Mouse (Mus musculus) NIH3T3 (cell line): ENCODE results near the gene Mtr.

Source experiments
- DNase-seq: peaks from one replicate; pipeline ENCODE4 v3.0.0-alpha.2; 2012; ENCODE audit warnings: low read depth

Mtr gene

GRCm38 (mm10) chr13:12243991-12244390 is 13.9 kb downstream of the Mtr start:
- DNase-seq, result no peak

DNA sequence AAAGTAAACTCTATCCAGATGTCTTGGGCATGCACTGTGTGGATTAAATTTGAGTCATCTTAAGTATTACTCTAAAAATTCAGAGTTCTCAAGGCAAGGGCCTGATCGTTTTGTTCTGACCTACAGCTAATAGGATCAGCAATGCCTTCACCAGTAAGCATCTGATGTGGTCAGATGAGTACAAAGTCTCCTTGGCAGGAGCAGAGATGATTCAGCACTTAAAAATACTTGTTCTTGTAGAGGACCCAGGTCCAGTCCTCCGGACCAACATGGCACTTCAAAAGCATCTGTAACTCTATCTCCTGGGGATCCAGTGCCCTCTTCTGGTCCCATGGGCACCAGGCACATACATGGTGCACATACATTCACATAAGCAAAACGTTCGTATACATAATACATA is 25.8 kb downstream of the Mtr start:
- peak; percentile 72 for DNase-seq

GRCm38 (mm10) chr13:12228248-12228647 is 29.7 kb downstream of the Mtr start:
- no peak for DNase-seq

DNA sequence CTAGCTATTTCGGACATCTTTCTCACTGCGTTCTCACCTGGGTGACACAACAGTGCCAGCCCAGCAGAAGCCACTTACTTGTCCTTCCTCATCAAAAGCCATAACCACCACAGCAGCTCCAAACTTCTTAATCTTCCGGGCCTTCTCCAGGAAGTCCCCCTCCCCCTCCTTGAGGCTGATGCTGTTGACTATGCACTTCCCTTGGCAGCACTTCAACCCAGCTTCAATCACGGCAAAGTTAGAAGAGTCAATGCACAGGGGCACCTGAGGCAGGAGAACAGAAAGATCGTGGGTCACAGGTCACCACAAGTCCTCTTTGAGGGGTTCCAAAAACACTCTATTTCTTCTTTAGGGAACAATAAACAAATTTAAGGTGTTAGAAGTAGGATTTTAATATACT is 30.3 kb downstream of the Mtr start:
- no peak for DNase-seq

GRCm38 (mm10) chr13:12218603-12219002 is 39.3 kb downstream of the Mtr start:
- no peak for DNase-seq

GRCm38 (mm10) chr13:12214922-12215321 is 43.0 kb downstream of the Mtr start:
- no peak for DNase-seq

DNA sequence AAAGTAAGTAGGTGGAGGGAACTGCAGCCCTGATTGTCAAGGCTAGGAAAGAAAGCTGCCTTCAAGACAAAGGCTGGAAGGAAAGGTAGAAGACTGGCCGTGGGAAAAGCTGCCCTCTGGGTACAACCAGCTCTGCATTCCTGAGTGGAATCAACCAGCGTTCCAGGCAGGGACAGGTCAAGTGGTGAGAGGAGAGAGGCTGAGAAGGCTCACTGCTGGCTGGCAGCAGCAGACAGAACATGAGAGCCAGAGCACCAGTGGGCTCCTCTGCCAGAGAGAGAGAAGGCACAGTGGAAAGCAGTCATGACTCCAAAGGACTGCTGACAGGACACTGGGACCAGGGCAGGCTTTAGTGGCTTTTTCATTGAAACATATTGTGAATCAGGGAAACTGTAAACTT is 46.9 kb downstream of the Mtr start:
- no peak for DNase-seq

GRCm38 (mm10) chr13:12210023-12210762 is 47.7 kb downstream of the Mtr start:
- peak; percentile 81 for DNase-seq

DNA sequence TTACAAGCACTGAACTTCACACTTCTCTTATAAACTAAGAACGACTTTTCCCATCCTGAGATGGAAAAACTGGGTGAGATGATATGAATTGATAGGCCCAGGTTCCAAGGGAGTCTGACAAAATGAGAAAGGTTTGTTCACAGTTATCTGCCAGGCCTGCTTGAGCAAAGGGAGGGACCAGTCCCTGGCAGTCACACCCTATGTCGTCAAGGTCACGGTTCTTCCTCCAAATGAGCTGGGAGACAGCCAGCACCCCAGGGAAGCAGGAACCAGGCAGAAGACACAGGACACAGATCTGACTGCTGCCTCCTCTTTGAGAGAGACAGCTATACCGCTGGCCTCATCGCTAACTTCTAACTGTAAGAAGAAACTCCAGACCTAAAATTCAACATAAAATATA is 57.5 kb downstream of the Mtr start:
- DNase-seq, result no peak

- DNase-seq, result no peak
Observed at GRCm38 (mm10) chr13:12198486-12198885, 59.4 kb downstream of the Mtr start.

DNA sequence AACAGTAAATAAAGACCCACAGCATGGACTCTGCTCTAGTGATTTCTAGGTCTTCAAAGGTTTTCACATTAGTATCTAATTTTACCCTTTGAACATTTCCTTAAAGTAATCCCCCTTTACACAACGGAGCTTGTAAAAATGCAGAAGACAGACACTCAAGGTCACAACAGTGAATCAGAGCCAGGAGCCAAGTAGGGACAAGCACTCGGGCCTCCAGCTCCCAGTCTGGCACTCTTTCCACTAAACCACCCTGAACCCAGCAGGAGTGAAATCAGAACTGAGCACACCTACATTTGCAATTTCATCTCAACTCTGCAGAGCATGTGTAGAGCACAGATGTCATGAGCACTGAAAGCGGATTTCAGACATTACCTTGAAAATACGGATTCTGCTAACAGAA is 61.1 kb downstream of the Mtr start:
- no peak for DNase-seq

DNA sequence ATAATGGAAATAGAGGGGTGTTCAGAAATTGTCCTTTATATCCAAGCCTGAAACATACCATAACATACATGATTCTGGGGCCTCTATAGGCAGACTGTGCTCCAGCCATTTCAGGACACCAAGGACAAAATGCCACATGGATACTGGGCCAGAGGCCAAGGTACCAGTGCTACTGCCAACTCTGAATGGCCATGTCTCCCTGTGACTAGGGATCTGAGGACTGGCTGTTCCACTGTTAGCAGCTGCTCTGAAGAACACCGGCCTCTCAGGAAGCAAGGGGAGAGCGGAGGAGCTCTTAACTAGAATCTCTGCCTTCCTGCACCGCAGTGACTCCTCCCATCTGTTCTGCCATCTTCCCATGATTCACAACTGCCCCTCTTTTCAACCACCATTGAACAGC is 61.9 kb downstream of the Mtr start:
- no peak for DNase-seq

DNA sequence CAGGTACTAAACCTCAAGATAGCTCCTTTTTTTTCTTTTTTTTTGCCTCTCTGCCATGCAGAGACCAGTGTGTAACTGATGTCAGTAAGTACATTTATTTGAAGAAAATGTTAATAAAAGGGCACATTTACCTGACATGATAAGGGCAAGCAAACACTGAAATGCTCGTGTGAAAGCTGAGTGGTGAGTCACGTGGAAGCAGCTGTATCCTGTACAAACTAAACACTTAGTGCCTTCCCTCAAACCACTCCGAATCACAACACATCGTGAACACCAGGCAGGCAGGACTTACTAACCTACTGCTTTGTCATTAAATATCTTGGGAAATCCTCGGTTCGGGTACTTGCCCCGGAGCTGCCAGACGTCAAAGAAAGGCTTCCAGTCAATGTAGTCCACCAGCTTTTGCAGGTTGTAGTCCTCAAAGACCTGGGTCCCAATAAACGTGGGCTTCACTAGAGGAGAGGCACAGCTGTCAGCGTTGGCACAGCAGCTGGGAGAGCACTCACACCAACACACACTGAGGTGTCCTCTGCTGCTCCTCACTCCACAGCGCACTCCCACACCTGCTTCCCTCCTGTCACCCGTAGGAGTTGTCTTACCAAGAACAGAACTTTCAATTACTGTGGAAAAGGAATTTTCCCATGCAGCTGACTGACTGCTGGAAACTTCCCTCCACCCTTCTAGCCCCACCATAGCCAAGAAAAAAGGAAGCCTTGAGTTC is 62.8 kb downstream of the Mtr start:
- no peak for DNase-seq

- DNase-seq, result no peak
Observed at GRCm38 (mm10) chr13:12189219-12189618, 68.7 kb downstream of the Mtr start.

GRCm38 (mm10) chr13:12188804-12189203 is 69.1 kb downstream of the Mtr start:
- DNase-seq, result no peak

- no peak for DNase-seq
Observed at GRCm38 (mm10) chr13:12179481-12179880, 78.4 kb downstream of the Mtr start.

GRCm38 (mm10) chr13:12176761-12177160 is 81.2 kb downstream of the Mtr start:
- no peak for DNase-seq

- no peak for DNase-seq
Observed at GRCm38 (mm10) chr13:12175988-12176736, 81.8 kb downstream of the Mtr start.

DNA sequence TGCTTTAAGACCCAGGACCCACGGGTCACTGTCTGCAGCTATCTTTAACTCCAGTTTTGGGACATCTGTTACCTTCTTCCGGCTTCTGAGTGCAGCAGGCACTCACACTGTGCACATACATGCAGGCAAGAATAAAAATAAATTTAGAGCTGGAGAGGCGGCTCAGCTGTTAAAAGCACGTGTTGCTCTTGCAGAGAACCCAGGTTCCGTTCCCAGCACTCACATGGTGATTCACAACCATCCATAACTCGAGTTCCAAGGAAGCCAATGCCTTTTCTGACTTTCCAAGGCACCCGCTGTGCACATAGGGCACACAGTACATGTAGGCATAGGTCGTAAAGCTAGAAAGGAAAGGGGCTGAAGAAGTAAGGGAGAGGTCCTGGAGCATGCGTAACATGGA is 90.6 kb downstream of the Mtr start:
- no peak for DNase-seq

GRCm38 (mm10) chr13:12166386-12166785 is 91.5 kb downstream of the Mtr start:
- no peak for DNase-seq

DNA sequence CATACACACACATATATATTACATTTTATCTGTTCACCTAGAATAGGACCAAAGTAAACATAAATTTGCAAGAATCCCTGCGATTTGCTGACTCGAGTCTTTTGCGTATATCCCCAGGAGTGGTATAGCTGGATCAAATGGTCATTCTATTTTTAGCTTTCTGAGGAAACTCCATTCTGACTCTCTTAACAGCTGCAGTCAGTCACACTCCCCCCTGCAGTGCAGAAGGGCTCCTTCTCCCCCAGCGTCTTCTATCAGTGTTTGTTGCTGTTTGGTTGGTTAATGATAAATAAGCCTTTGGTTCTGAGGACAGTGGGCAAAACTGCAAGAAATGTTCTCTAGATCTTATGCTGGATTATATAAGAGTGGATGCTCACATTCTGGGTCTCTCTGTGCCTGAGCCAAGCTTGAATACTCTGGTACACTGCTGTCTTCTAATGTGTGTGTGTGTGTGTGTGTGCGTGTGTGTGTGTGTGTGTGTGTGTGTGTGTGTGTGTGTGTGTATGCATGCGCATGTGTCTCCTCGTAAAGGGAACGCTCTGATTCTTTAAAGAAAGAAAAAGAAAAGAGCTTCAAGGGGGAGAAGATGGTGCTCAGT is 92.4 kb downstream of the Mtr start:
- no peak for DNase-seq

- DNase-seq, result no peak
Observed at GRCm38 (mm10) chr13:12162457-12162856, 95.5 kb downstream of the Mtr start.

DNA sequence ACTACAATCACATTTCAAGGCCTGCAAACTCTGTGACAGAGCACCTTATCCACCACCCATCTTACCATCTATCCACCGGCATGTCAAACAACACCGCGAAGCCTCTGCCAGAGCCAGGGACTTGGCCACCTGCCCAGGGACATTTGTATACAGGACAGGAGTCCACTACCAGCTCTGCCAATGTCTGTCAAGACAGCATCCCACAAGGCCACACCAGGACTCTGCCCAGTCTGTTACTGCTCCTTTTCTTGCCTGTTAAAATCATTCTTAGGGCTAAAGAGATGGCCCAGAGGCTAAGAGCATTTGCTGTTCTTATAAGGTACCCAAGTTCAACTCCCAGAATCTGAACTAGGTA is 97.8 kb downstream of the Mtr start:
- no peak for DNase-seq
